Mouse (Mus musculus): ENCODE measurements at regions not wholly inside any gene's neighbourhood (a gene's known extent, or its start where the extent isn't known, plus 50 kb on each side); places are given as distances from the start of the nearest gene placed in this dataset.
A peak's percentile ranks its signal among the peaks of the same experiment; 100 is the strongest.

GRCm38 (mm10) chr11:37772481-37773089 is 536.8 kb upstream of the Tenm2 start:
- no peak overlapping the region for H3K9ac ChIP-seq
- no peaks in the 10 kb centered on the region for H3K9me3 ChIP-seq
- no peak for ATAC-seq (ENCODE audit: borderline replicate concordance, extremely low read depth, low FRiP score, low TSS enrichment)

DNA sequence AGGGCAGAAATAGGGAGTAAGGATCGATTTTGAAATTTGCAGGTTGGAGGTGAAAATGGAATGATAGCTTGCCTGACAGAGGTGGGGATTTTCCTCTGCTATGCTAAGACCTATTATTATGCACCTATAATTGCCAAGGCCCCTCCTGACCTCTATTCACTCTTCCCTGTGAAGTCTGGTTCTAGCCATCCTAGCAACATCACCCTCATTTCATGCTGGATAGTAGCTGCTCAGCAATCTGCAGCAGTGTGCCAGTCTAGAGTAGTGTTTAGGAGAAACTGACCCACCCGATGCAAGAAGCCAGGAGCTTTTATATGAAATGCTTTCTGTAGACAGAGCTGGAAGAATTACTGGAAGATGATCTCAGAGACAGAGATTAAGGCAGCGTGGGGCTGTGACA is 535.1 kb upstream of the Tenm2 start:
- Histone ChIP-seq H3K27me3 (no peaks in the 10 kb centered on the region), H3K9me3 (no peaks in the 10 kb centered on the region), H3K27ac (no peak overlapping the region), H3K4me3 (no peak overlapping the region), H3K36me3 (no peaks in the 10 kb centered on the region), H3K9ac (no peak overlapping the region), H3K4me1 (no peaks in the 10 kb centered on the region), H3K4me2 (no peak overlapping the region)
- 77% methylated on average over 3 of the region's 3 CpGs for WGBS
- ATAC-seq (ENCODE audit: borderline replicate concordance, extremely low read depth, low FRiP score, low TSS enrichment): no peak

More at GRCm38 (mm10) chr11:37772481-37773089, 536.8 kb upstream of the Tenm2 start:
- no peak overlapping the region for H3K27ac ChIP-seq
- 65% methylated on average over 2 of the region's 2 CpGs for WGBS
- H3K4me3 ChIP-seq: no peak overlapping the region
- no peaks in the 10 kb centered on the region for H3K27me3 ChIP-seq
- H3K4me1 ChIP-seq: no peaks in the 10 kb centered on the region
- no peaks in the 10 kb centered on the region for H3K36me3 ChIP-seq
- H3K4me2 ChIP-seq: no peak overlapping the region

DNA sequence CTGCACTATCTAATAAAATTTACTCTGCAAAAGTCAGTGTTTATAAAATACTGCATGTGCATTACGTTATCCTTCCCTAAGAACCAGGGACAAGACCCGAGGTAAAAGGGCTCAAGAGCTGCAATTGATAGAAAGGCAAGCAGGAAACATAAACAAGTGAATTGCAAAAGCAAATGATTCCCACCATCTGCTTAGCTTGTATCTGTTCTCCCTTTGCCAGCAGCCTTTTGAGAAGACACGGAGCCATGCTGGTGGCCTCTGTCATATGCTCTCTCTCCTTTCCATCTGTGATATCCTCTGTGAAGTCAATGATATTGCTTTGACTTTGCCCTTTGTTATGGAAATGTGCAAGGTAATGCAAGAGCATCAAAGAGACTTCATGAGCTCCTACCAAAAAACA is 532.4 kb upstream of the Tenm2 start:
- Histone ChIP-seq H3K9me3 (no peaks in the 10 kb centered on the region), H3K9ac (no peak overlapping the region), H3K4me1 (no peaks in the 10 kb centered on the region), H3K27ac (no peak overlapping the region), H3K4me2 (no peak overlapping the region), H3K27me3 (no peaks in the 10 kb centered on the region), H3K4me3 (no peak overlapping the region), H3K36me3 (no peaks in the 10 kb centered on the region)
- ATAC-seq (ENCODE audit: borderline replicate concordance, extremely low read depth, low FRiP score, low TSS enrichment): no peak
- 36% methylated on average over 3 of the region's 3 CpGs for WGBS

DNA sequence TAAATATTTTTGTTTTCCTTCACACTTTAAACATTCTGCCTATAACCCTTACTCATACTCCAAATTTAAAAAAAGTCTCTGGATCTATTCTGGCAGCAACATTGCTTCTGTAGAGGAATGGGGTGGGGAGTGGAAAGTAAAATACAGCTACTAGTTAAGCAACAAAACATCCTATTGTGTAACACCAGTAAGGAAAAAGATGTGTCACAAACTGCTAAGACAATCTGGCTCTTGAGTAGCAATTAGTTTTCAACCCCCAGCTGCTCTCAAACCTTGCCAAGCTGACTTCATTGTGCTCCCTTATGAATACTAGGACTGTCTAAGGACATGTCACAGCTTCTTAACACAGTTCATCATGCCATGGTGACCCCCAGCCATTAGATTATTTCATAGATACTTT is 500.2 kb upstream of the Tenm2 start:
- no peaks in the 10 kb centered on the region for H3K4me1 ChIP-seq
- H3K27me3 ChIP-seq: no peaks in the 10 kb centered on the region
- peak; percentile 52 for ATAC-seq (ENCODE audit: borderline replicate concordance, extremely low read depth, low FRiP score, low TSS enrichment)
- no peak overlapping the region for H3K9ac ChIP-seq
- no peak overlapping the region for H3K4me3 ChIP-seq
- no peaks in the 10 kb centered on the region for H3K36me3 ChIP-seq
- no peak overlapping the region for H3K27ac ChIP-seq
- H3K9me3 ChIP-seq: no peaks in the 10 kb centered on the region
- no peak overlapping the region for H3K4me2 ChIP-seq

- H3K4me1 ChIP-seq: no peaks in the 10 kb centered on the region
- no peaks in the 10 kb centered on the region for H3K27me3 ChIP-seq
- H3K4me2 ChIP-seq: no peak overlapping the region
- no peak overlapping the region for H3K9ac ChIP-seq
- no peak overlapping the region for H3K4me3 ChIP-seq
- no peaks in the 10 kb centered on the region for H3K36me3 ChIP-seq
- no peaks in the 10 kb centered on the region for H3K9me3 ChIP-seq
- WGBS: 83% methylated on average over 2 of the region's 2 CpGs
- ATAC-seq (ENCODE audit: borderline replicate concordance, extremely low read depth, low FRiP score, low TSS enrichment): no peak
- no peak overlapping the region for H3K27ac ChIP-seq
These were observed 499.7 kb upstream of the Tenm2 start for GRCm38 (mm10) chr11:37735501-37735900.

DNA sequence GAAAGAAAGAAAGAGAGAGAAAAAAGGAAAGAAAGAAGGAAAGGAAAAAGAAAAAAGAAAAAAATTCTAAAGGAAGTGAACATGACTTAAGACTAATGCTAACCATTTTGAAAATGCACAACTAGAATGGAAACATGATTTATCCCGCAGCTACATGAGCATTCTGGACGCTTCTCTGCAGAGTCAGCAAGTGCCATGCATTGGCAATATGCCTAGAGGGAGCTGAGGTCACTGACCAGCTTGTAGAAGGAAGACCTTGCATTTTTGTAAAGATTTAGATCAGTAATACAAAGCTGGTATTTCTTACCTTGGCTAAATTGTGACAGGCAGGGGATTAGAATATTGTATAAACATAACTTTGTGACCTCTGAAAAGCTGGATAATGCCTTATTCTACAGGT is 461.2 kb upstream of the Tenm2 start:
- Histone ChIP-seq H3K27ac (no peak overlapping the region), H3K4me2 (no peak overlapping the region), H3K27me3 (no peaks in the 10 kb centered on the region), H3K4me3 (no peak overlapping the region), H3K9ac (no peak overlapping the region), H3K36me3 (no peaks in the 10 kb centered on the region), H3K9me3 (no peaks in the 10 kb centered on the region), H3K4me1 (no peaks in the 10 kb centered on the region)
- no peak for ATAC-seq (ENCODE audit: borderline replicate concordance, extremely low read depth, low FRiP score, low TSS enrichment)
- WGBS: 62% methylated on average over 2 of the region's 2 CpGs

DNA sequence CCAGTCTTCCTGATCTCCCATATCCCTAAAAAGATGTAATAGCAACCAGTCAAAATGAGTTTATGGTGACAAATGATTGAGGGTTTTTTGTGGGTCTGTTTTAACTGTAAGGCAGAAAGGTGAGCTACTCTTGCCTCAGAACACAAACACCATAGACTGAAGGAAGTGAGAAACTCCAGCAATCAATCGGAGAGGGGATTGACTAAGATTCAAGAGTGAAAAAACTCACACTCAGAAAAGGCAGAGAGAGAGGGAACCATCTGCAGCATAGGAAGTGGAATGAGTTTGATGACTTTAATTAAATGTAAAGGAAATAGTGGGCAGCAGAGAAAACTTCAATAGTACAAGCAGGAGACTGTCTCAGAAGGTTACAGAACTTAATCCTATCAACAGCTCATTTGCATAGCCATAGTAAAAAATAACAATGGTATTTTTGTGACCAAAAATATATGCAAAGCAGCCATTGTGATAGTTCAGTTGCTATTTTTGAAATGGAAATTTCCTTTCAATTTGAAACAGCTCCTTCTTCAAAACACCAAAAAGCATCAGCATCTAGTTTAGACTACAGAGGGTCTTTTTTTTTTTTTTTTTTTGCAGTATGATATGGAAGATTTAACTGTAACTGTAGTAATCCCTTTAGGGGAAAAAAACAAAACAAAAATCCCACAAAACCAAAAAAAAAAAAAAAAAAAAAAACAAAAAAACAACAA is 442.9 kb upstream of the Tenm2 start:
- no peak for ATAC-seq (ENCODE audit: borderline replicate concordance, extremely low read depth, low FRiP score, low TSS enrichment)
- whole genome bisulfite sequencing: 44% methylated on average over 1 of the region's 1 CpGs

GRCm38 (mm10) chr11:37671320-37671719 is 435.6 kb upstream of the Tenm2 start:
- Histone ChIP-seq H3K4me1 (no peaks in the 10 kb centered on the region), H3K36me3 (no peaks in the 10 kb centered on the region), H3K4me3 (no peak overlapping the region), H3K27me3 (no peaks in the 10 kb centered on the region), H3K4me2 (no peak overlapping the region), H3K27ac (no peak overlapping the region), H3K9me3 (no peaks in the 10 kb centered on the region), H3K9ac (no peak overlapping the region)
- ATAC-seq (ENCODE audit: borderline replicate concordance, extremely low read depth, low FRiP score, low TSS enrichment): no peak
- WGBS: 63% methylated on average over 3 of the region's 3 CpGs

More for the DNA sequence above, 442.9 kb upstream of the Tenm2 start:
- H3K27me3 ChIP-seq: no peaks in the 10 kb centered on the region
- no peaks in the 10 kb centered on the region for H3K9me3 ChIP-seq
- H3K36me3 ChIP-seq: no peaks in the 10 kb centered on the region
- H3K9ac ChIP-seq: no peak overlapping the region
- no peak overlapping the region for H3K4me2 ChIP-seq
- H3K4me3 ChIP-seq: no peak overlapping the region
- H3K4me1 ChIP-seq: no peaks in the 10 kb centered on the region
- no peak overlapping the region for H3K27ac ChIP-seq

- no peak for ATAC-seq (ENCODE audit: borderline replicate concordance, extremely low read depth, low FRiP score, low TSS enrichment)
- H3K4me2 ChIP-seq: no peak overlapping the region
- 76% methylated on average over 1 of the region's 1 CpGs for WGBS
- no peaks in the 10 kb centered on the region for H3K4me1 ChIP-seq
- no peaks in the 10 kb centered on the region for H3K27me3 ChIP-seq
- no peak overlapping the region for H3K4me3 ChIP-seq
- no peaks in the 10 kb centered on the region for H3K36me3 ChIP-seq
- H3K9ac ChIP-seq: no peak overlapping the region
- H3K27ac ChIP-seq: no peak overlapping the region
- H3K9me3 ChIP-seq: no peaks in the 10 kb centered on the region
These were observed 431.2 kb upstream of the Tenm2 start for GRCm38 (mm10) chr11:37666925-37667324.

DNA sequence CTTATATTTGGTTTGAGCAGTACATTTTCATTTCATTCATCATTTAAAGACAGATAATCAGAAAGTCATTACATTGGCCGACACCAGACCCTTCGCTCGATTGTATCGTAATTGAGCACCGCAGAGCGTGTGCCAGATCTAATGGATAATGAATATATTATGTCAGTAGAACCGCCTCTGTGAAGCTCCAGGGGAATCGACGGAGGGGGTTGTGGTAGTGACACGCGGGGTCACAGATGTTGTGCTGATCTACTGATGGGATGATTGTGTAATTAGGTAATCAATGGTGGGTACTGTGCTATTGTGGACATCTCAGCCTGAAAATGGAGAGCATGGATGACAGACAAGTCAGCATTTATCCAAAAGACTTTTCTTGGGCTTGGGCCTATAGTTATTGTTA is 414.3 kb upstream of the Tenm2 start:
- Histone ChIP-seq H3K36me3 (no peaks in the 10 kb centered on the region), H3K4me3 (no peak overlapping the region), H3K27ac (no peak overlapping the region), H3K4me1 (no peaks in the 10 kb centered on the region), H3K9me3 (no peaks in the 10 kb centered on the region), H3K27me3 (no peaks in the 10 kb centered on the region), H3K4me2 (no peak overlapping the region), H3K9ac (no peak overlapping the region)
- ATAC-seq (ENCODE audit: borderline replicate concordance, extremely low read depth, low FRiP score, low TSS enrichment): no peak
- WGBS: 87% methylated on average over 11 of the region's 11 CpGs

- Histone ChIP-seq H3K27ac (no peak overlapping the region), H3K4me1 (no peaks in the 10 kb centered on the region), H3K27me3 (no peaks in the 10 kb centered on the region), H3K9ac (no peak overlapping the region), H3K36me3 (no peaks in the 10 kb centered on the region), H3K9me3 (no peaks in the 10 kb centered on the region), H3K4me2 (no peak overlapping the region), H3K4me3 (no peak overlapping the region)
- no peak for ATAC-seq (ENCODE audit: borderline replicate concordance, extremely low read depth, low FRiP score, low TSS enrichment)
- WGBS: 70% methylated on average over 2 of the region's 2 CpGs
These were observed 387.5 kb upstream of the Tenm2 start for GRCm38 (mm10) chr11:37623290-37623689.

DNA sequence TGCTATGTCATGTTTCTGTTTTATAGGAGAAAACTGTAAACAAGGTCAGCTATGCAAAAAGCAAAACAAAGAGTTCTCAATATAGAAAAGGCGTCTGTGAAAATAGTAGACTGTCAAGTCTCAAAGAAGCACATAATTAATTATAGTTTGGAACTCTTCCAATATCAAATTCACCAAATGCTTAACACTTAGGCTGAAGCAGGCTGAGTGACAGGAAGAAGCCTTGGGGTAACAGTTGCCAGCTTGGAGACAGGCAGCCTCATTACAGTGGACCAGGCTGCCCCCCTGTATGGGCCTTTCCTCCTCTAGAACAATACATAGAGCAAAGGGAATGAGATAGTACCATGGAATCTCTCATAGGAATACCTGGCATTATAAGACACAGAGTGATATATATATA is 364.8 kb upstream of the Tenm2 start:
- no peak for ATAC-seq (ENCODE audit: borderline replicate concordance, extremely low read depth, low FRiP score, low TSS enrichment)
- Histone ChIP-seq H3K9ac (no peak overlapping the region), H3K4me3 (no peak overlapping the region), H3K4me1 (no peaks in the 10 kb centered on the region), H3K27me3 (no peaks in the 10 kb centered on the region), H3K9me3 (no peaks in the 10 kb centered on the region), H3K4me2 (no peak overlapping the region), H3K36me3 (no peaks in the 10 kb centered on the region), H3K27ac (no peak overlapping the region)
- WGBS: 35% methylated on average over 1 of the region's 1 CpGs
